Mouse (Mus musculus) MEL (cell line): Measurements from ENCODE around the gene Narf. TPM values are rescaled to one million over a fixed set of nuclear protein-coding genes. Genes with fewer than 3 reads are reported as not detected.

Experiments used
- DNase-seq: peaks from one replicate; pipeline ENCODE4 v3.0.0; 2011; ENCODE audit warnings: low read depth, low spot score
- H3K27ac ChIP-seq: 2 replicates; pipeline ENCODE4 v1.5.1; 2012; ENCODE audit warnings: low read depth, mild to moderate bottlenecking, control low read depth, low read length, moderate library complexity; ENCODE audit not compliant: control insufficient read depth
- H3K27me3 ChIP-seq, 2 experiments: fragments of 150-350 bp in 1 of 2; sonication (generic) in 1 of 2; 2 replicates each; pipeline ENCODE4 v1.6.1; 2012; ENCODE audit warnings: low read length in 2 of 2, mild to moderate bottlenecking in 2 of 2, improper control_type of control experiment in 1 of 2, moderate library complexity in 1 of 2; ENCODE audit not compliant: insufficient read depth in 2 of 2, control insufficient read depth in 1 of 2
- H3K36me3 ChIP-seq, 2 experiments: 2 replicates each; pipeline ENCODE4 v1.6.1; 2012 to 2014; ENCODE audit warnings: low read length in 2 of 2, improper control_type of control experiment in 1 of 2, inconsistent platforms in 1 of 2, mild to moderate bottlenecking in 1 of 2; ENCODE audit not compliant: insufficient read depth in 2 of 2, control insufficient read depth in 1 of 2
- H3K4me1 ChIP-seq, 2 experiments: fragments of 150-350 bp in 1 of 2; sonication (generic) in 1 of 2; 2 replicates each; pipeline ENCODE4 v1.6.1; 2012; ENCODE audit warnings: low read length in 2 of 2, improper control_type of control experiment in 1 of 2, mild to moderate bottlenecking in 1 of 2; ENCODE audit not compliant: insufficient read depth in 2 of 2, control insufficient read depth in 1 of 2
- H3K4me3 ChIP-seq, 2 experiments: fragments of 150-350 bp in 1 of 2; sonication (generic) in 1 of 2; 2 replicates each; pipeline ENCODE4 v1.5.1; 2012; ENCODE audit warnings: low read depth in 2 of 2, low read length in 2 of 2, mild to moderate bottlenecking in 2 of 2, moderate library complexity in 2 of 2, control low read depth in 1 of 2, improper control_type of control experiment in 1 of 2; ENCODE audit not compliant: control insufficient read depth in 1 of 2, insufficient read depth in 1 of 2
- H3K79me2 ChIP-seq: 2 replicates; pipeline ENCODE4 v1.6.1; 2012; ENCODE audit warnings: mild to moderate bottlenecking, low read length, moderate library complexity; ENCODE audit not compliant: control insufficient read depth, poor library complexity, insufficient read depth
- H3K9ac ChIP-seq: 2 replicates; pipeline ENCODE4 v1.6.1; 2012; ENCODE audit warnings: low read depth, mild to moderate bottlenecking, control low read depth, low read length, moderate library complexity; ENCODE audit not compliant: control insufficient read depth, poor library complexity, severe bottlenecking
- H3K9me3 ChIP-seq: fragments of 150-350 bp; sonication (generic); replicated peaks from 2 replicates; pipeline ENCODE4 v1.6.1; 2012; ENCODE audit warnings: mild to moderate bottlenecking, low read length, improper control_type of control experiment, moderate library complexity; ENCODE audit not compliant: insufficient read depth
- BHLHE40 ChIP-seq: IDR thresholded peaks from 2 replicates; pipeline ENCODE4 v1.6.1; 2012; ENCODE audit warnings: low read depth, mild to moderate bottlenecking, inconsistent platforms, low read length, improper control_type of control experiment, borderline replicate concordance
- CTCF ChIP-seq, 3 experiments: IDR thresholded peaks in 2 of 3; conservative IDR thresholded peaks in 1 of 3; 2 replicates each; pipeline ENCODE4 v1.5.1; 2011 to 2012; ENCODE audit warnings: low read length in 3 of 3, low read depth in 2 of 3, mild to moderate bottlenecking in 2 of 3, improper control_type of control experiment in 1 of 3, inconsistent platforms in 1 of 3, mixed read lengths in 1 of 3, moderate library complexity in 1 of 3; ENCODE audit not compliant: control insufficient read depth in 1 of 3, insufficient read depth in 1 of 3, poor library complexity in 1 of 3, severe bottlenecking in 1 of 3
- E2F4 ChIP-seq: IDR thresholded peaks from 2 replicates; pipeline ENCODE4 v1.6.1; 2011; ENCODE audit warnings: low read depth, low read length, improper control_type of control experiment, borderline replicate concordance
- EP300 ChIP-seq, 2 experiments: IDR thresholded peaks; 2 replicates each; pipeline ENCODE4 v1.6.1; 2011; ENCODE audit warnings: improper control_type of control experiment in 2 of 2, low read length in 2 of 2, low read depth in 1 of 2, mild to moderate bottlenecking in 1 of 2
- GABPA ChIP-seq: IDR thresholded peaks from 2 replicates; pipeline ENCODE4 v1.6.1; 2012; ENCODE audit warnings: low read depth, mild to moderate bottlenecking, inconsistent platforms, low read length, improper control_type of control experiment, moderate library complexity
- MAX ChIP-seq: IDR thresholded peaks from 2 replicates; pipeline ENCODE4 v1.6.1; 2011; ENCODE audit warnings: low read length, improper control_type of control experiment
- MEF2A ChIP-seq: IDR thresholded peaks from 2 replicates; pipeline ENCODE4 v1.6.1; 2014; ENCODE audit warnings: low read depth, mild to moderate bottlenecking, inconsistent platforms, low read length, improper control_type of control experiment; ENCODE audit not compliant: poor library complexity, insufficient replicate concordance, severe bottlenecking; ENCODE audit errors: extremely low read depth
- MXI1 ChIP-seq: IDR thresholded peaks from 2 replicates; pipeline ENCODE4 v1.6.1; 2011; ENCODE audit warnings: mild to moderate bottlenecking, low read depth, low read length, improper control_type of control experiment
- MYB ChIP-seq: IDR thresholded peaks from 2 replicates; pipeline ENCODE4 v1.6.1; 2011; ENCODE audit warnings: mild to moderate bottlenecking, low read depth, low read length, improper control_type of control experiment
- NELFE ChIP-seq: IDR thresholded peaks from 2 replicates; pipeline ENCODE4 v1.6.1; 2011; ENCODE audit warnings: low read depth, low read length, improper control_type of control experiment
- NRF1 ChIP-seq: IDR thresholded peaks from 2 replicates; pipeline ENCODE4 v1.6.1; 2014; ENCODE audit warnings: low read depth, mild to moderate bottlenecking, inconsistent platforms, low read length, improper control_type of control experiment, moderate library complexity; ENCODE audit not compliant: poor library complexity, insufficient read depth, severe bottlenecking
- POLR2AphosphoS2 ChIP-seq: IDR thresholded peaks from 2 replicates; pipeline ENCODE4 v1.6.1; 2011; ENCODE audit warnings: low read length, improper control_type of control experiment
- RAD21 ChIP-seq: IDR thresholded peaks from 2 replicates; pipeline ENCODE4 v1.6.1; 2011; ENCODE audit warnings: mild to moderate bottlenecking, low read depth, low read length, improper control_type of control experiment
- SIN3A ChIP-seq: IDR thresholded peaks from 2 replicates; pipeline ENCODE4 v1.6.1; 2012; ENCODE audit warnings: low read length, improper control_type of control experiment, inconsistent platforms
- SMC3 ChIP-seq: IDR thresholded peaks from 2 replicates; pipeline ENCODE4 v1.6.1; 2011; ENCODE audit warnings: low read depth, low read length, improper control_type of control experiment
- TAL1 ChIP-seq: IDR thresholded peaks from 2 replicates; pipeline ENCODE4 v1.6.1; 2012; ENCODE audit warnings: mild to moderate bottlenecking, inconsistent platforms, low read length, moderate library complexity, mixed read lengths
- TCF12 ChIP-seq: IDR thresholded peaks from 2 replicates; pipeline ENCODE4 v1.6.1; 2014; ENCODE audit warnings: low read depth, mild to moderate bottlenecking, inconsistent platforms, low read length, improper control_type of control experiment, moderate library complexity
- UBTF ChIP-seq: IDR thresholded peaks from 2 replicates; pipeline ENCODE4 v1.6.1; 2012; ENCODE audit warnings: low read depth, mild to moderate bottlenecking, inconsistent platforms, low read length, improper control_type of control experiment, moderate library complexity, borderline replicate concordance; ENCODE audit not compliant: insufficient read depth
- USF2 ChIP-seq, 2 experiments: IDR thresholded peaks; 2 replicates each; pipeline ENCODE4 v1.6.1; 2011 to 2012; ENCODE audit warnings: improper control_type of control experiment in 2 of 2, low read length in 2 of 2, borderline replicate concordance in 1 of 2, inconsistent platforms in 1 of 2, low read depth in 1 of 2, mild to moderate bottlenecking in 1 of 2; ENCODE audit not compliant: insufficient read depth in 1 of 2
- polyA plus RNA-seq, 2 experiments: library from polyadenylated mRNA; stranded (reverse) in 1 of 2; unstranded in 1 of 2; fragments of >175 nt in 1 of 2; fragments of >200 nt in 1 of 2; gene quantifications; 2 replicates each; pipeline versions ENCODE4 v1.2.1 to v1.2.4; 2012; ENCODE audit warnings: low replicate concordance in 2 of 2, low read depth in 1 of 2; ENCODE audit not compliant: insufficient read length in 2 of 2, insufficient read depth in 1 of 2, missing spikeins in 1 of 2
- total RNA-seq: library from RNA; depleted of rRNA; stranded (reverse); fragments of 300-350 nt; gene quantifications from 2 replicates; pipeline ENCODE4 v1.2.3, GENCODE M21; 2012

Gene Narf
- total and polyA plus RNA-seq, 3 experiments, result 31.9 to 44.9 TPM; not detected in 1

GRCm38 (mm10) chr11:121282911-121283310 is 45.9 kb downstream of the Narf start:
- TF ChIP-seq MXI1, result no peak
- no peak for TF ChIP-seq MEF2A
- Histone ChIP-seq H3K4me1 (no peaks in the 10 kb centered on the region; a peak in 2 of 4 replicates), H3K79me2 (peaks cover 6% of the 10 kb centered on the region; the same call in 1 of the 2 replicates), H3K27me3 (no peaks in the 10 kb centered on the region), H3K36me3 (peaks cover 2 to 28% of the 10 kb centered on the region in 2 experiments; a peak in 3 of 4 replicates), H3K27ac (no peak overlapping the region), H3K9me3 (no peaks in the 10 kb centered on the region), H3K4me3 (no peak overlapping the region), H3K9ac (no peak overlapping the region)
- DNase-seq, result no peak

GRCm38 (mm10) chr11:121289859-121290258 is 52.8 kb downstream of the Narf start:
- H3K36me3 ChIP-seq, result peaks cover 0 to 52% of the 10 kb centered on the region in 2 experiments; a peak in 2 of 4 replicates

GRCm38 (mm10) chr11:121294771-121295170 is 57.7 kb downstream of the Narf start:
- TF ChIP-seq MYB (no peak), SMC3 (no peak), BHLHE40 (no peak), EP300 (IDR thresholded peaks at IDR 0.05; ENCODE audit: low read depth in 1 of 2, low read length in 2 of 2) (no peak), SIN3A (no peak)
- peaks cover 0 to 58% of the 10 kb centered on the region in 2 experiments; a peak in 2 of 4 replicates for H3K36me3 ChIP-seq

More at GRCm38 (mm10) chr11:121289859-121290258, 52.8 kb downstream of the Narf start:
- H3K27ac ChIP-seq, result no peak overlapping the region
- H3K79me2 ChIP-seq, result no peaks in the 10 kb centered on the region
- no peaks in the 10 kb centered on the region for H3K4me1 ChIP-seq
- no peak overlapping the region for H3K9ac ChIP-seq
- TF ChIP-seq SMC3 (peak; percentile 30), CTCF (IDR thresholded peaks at IDR 0.05 in 2 of 3, conservative IDR thresholded peaks at IDR 0.05 in 1 of 3; ENCODE audit: control insufficient read depth in 1 of 3, insufficient read depth in 1 of 3, low read depth in 2 of 3, low read length in 3 of 3, poor library complexity in 1 of 3, severe bottlenecking in 1 of 3) (peak in 2 of 3 experiments; percentile 13 to 54; a peak in 2 of 6 replicates), POLR2AphosphoS2 (no peak), RAD21 (peak; percentile 44), TCF12 (no peak), NELFE (no peak), NRF1 (no peak), UBTF (no peak), USF2 (IDR thresholded peaks at IDR 0.05; ENCODE audit: borderline replicate concordance in 1 of 2, insufficient read depth in 1 of 2, low read depth in 1 of 2, low read length in 2 of 2) (no peak), E2F4 (no peak), MAX (no peak), GABPA (no peak), TAL1 (no peak)
- TF ChIP-seq, all 39 proteins: peak for 3
- Histone ChIP-seq H3K9me3 (no peaks in the 10 kb centered on the region), H3K4me3 (no peak overlapping the region), H3K27me3 (no peaks in the 10 kb centered on the region)
- DNase-seq, result no peak

More at GRCm38 (mm10) chr11:121294771-121295170, 57.7 kb downstream of the Narf start:
- no peak overlapping the region for H3K9ac ChIP-seq
- H3K27me3 ChIP-seq, result no peaks in the 10 kb centered on the region
- no peak for DNase-seq
- H3K4me3 ChIP-seq, result no peak overlapping the region
- no peaks in the 10 kb centered on the region for H3K9me3 ChIP-seq
- H3K27ac ChIP-seq, result no peak overlapping the region
- no peaks in the 10 kb centered on the region; the same call in 1 of the 2 replicates for H3K79me2 ChIP-seq
- H3K4me1 ChIP-seq, result no peaks in the 10 kb centered on the region
